Mouse (Mus musculus): Measurements from ENCODE around the gene Lmo2.

DNA sequence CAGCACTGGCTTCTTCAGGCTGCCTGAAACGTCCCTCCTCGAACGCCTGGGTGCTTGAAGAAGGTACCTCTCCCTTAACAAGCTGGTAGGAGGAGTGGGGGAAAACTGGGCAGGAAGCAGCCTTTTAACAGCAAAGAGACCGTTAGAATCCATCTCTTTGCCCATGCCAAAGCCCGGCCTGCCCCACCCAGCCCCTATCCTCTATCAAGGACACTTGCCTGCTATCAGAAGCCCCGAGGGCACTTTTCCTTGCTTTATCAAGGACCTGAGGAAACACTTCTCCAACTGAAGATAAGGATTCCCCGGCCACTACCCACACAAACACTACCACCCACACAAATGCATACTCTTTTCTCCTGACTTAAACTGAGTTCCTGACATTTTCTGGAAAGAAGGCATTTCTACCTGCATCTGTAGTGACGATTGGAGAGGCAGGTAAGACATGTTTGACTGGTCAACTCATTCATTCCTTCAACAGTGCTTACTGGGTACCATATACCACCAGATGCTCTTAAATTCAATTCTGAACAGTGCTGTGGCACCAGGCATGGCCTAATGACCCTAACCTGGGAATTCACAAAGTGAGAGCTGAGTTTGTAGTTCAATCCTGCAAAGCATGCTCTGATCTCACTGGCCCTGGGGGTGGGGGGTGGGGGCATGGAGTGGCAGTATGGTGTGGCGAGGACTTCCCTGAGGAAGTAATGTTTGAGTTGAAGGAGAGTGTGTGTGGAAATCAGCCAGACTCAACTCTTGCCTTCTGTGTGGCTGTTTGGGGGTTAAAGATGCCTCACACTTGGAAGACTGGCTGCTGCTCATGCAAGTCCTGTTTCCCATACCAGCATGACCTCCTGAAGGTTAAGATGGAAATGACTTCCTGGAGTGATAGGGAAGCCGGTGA is at the start of gene Lmo2:
- TF ChIP-seq POLR2A (IDR thresholded peaks at IDR 0.05; ENCODE audit: borderline replicate concordance, extremely low read depth, low read depth, low read length) (no peak), CTCF (IDR thresholded peaks at IDR 0.05; ENCODE audit: insufficient read depth, low read length) (no peak)

Measured in lung, adult 2 months (tissue).